Mouse (Mus musculus) monocyte, adult 5-6 weeks (primary cell): ENCODE measurements around the gene Wbp2. TPM values are rescaled to one million over a fixed set of nuclear protein-coding genes. Genes with fewer than 3 reads are reported as not detected.
A peak's percentile ranks its signal among the peaks of the same experiment; 100 is the strongest.
"Not testable (repeated sequence)": the region's sequence is repeated elsewhere in the genome, so short reads cannot be mapped to it uniquely, and the experiment has no call there.

Source experiments
- ATAC-seq: fragments of 153-309, 156-312 bp; replicated peaks from 2 replicates; pipeline ENCODE4 v1.8.0; 2017; ENCODE audit warnings: mild to moderate bottlenecking; ENCODE audit not compliant: low TSS enrichment, insufficient number of reproducible peaks, severe bottlenecking, poor library complexity, low FRiP score
- total RNA-seq: library from RNA; stranded (forward); fragments of 200-1000, 200-491, 200-594 nt; gene quantifications from 3 replicates; pipeline ENCODE4 v1.2.3, GENCODE M21; 2017

Gene Wbp2
- total RNA-seq, 1 experiment from 2014 or later, result 59.0 TPM

GRCm38 (mm10) chr11:116096213-116097108 is 9.7 kb upstream of the Wbp2 start:
- 0 out of 2 replicates have a peak, but pooled peaks have one; percentile 36 for ATAC-seq

- no peak for ATAC-seq
Measured at GRCm38 (mm10) chr11:116095573-116095972, 8.8 kb upstream of the Wbp2 start.

- peak; percentile 55 for ATAC-seq
Measured at GRCm38 (mm10) chr11:116093771-116094565, 7.2 kb upstream of the Wbp2 start.

- not testable (repeated sequence) for ATAC-seq
Measured at GRCm38 (mm10) chr11:116092959-116093358, 6.2 kb upstream of the Wbp2 start.

GRCm38 (mm10) chr11:116091591-116091990 is 4.8 kb upstream of the Wbp2 start:
- no peak for ATAC-seq

GRCm38 (mm10) chr11:116089545-116089944 is 2.8 kb upstream of the Wbp2 start:
- ATAC-seq, result no peak

- no peak for ATAC-seq
Measured at GRCm38 (mm10) chr11:116088741-116089394, 2.1 kb upstream of the Wbp2 start.

- ATAC-seq, result no peak
Measured at GRCm38 (mm10) chr11:116088188-116088587, 1.4 kb upstream of the Wbp2 start.

GRCm38 (mm10) chr11:116087194-116088130 is 667 bp upstream of the Wbp2 start:
- peak; percentile 41 for ATAC-seq

- ATAC-seq, result no peak
Measured at GRCm38 (mm10) chr11:116084166-116084565, 2.6 kb downstream of the Wbp2 start.

GRCm38 (mm10) chr11:116083096-116083672 is 3.6 kb downstream of the Wbp2 start:
- ATAC-seq, result no peak

GRCm38 (mm10) chr11:116081081-116081480 is 5.7 kb downstream of the Wbp2 start:
- ATAC-seq, result no peak

GRCm38 (mm10) chr11:116079511-116079910 is 7.3 kb downstream of the Wbp2 start:
- ATAC-seq, result no peak

GRCm38 (mm10) chr11:116078676-116079320 is 8.0 kb downstream of the Wbp2 start:
- ATAC-seq, result no peak

GRCm38 (mm10) chr11:116078221-116078620 is 8.6 kb downstream of the Wbp2 start:
- peak; percentile 51 for ATAC-seq

- ATAC-seq, result peak; percentile 68
Measured at GRCm38 (mm10) chr11:116077446-116078204, 9.2 kb downstream of the Wbp2 start, which contains the start of gene Unc13d. Gene Unc13d, minus strand, starts transcription at chr11:116077961.

GRCm38 (mm10) chr11:116076836-116077235 is 10.0 kb downstream of the Wbp2 start:
- no peak for ATAC-seq
